Mouse (Mus musculus) forebrain, embryonic 15.5 days (tissue): ENCODE data around the gene Cdk5rap2. TPM values are rescaled to one million over a fixed set of nuclear protein-coding genes. Genes with fewer than 3 reads are reported as not detected.
A peak's percentile ranks its signal among the peaks of the same experiment; 100 is the strongest.

Experiments used
- ATAC-seq: fragments of 200-750 bp; cut with Nextera tagmentation; replicated peaks from 2 replicates; pipeline ENCODE4 v1.8.0; 2017; ENCODE audit warnings: mild to moderate bottlenecking, moderate TSS enrichment, moderate library complexity
- H3K27ac ChIP-seq: fragments of 300-500 bp; sonication (generic); replicated peaks from 2 replicates; pipeline ENCODE4 v1.5.1; 2015; ENCODE audit warnings: mild to moderate bottlenecking, inconsistent platforms
- H3K27me3 ChIP-seq: fragments of 300-500 bp; sonication (generic); 2 replicates; pipeline ENCODE4 v1.6.1; 2015; ENCODE audit warnings: inconsistent platforms
- H3K36me3 ChIP-seq: fragments of 300-500 bp; sonication (generic); 2 replicates; pipeline ENCODE4 v1.6.1; 2015; ENCODE audit warnings: mild to moderate bottlenecking, inconsistent platforms
- H3K4me1 ChIP-seq: fragments of 300-500 bp; sonication (generic); 2 replicates; pipeline ENCODE4 v1.6.1; 2015; ENCODE audit warnings: inconsistent platforms
- H3K4me2 ChIP-seq: fragments of 300-500 bp; sonication (generic); replicated peaks from 2 replicates; pipeline ENCODE4 v1.6.1; 2015; ENCODE audit warnings: mild to moderate bottlenecking, inconsistent platforms
- H3K4me3 ChIP-seq: fragments of 300-500 bp; sonication (generic); 2 replicates; pipeline ENCODE4 v1.5.1; 2015; ENCODE audit warnings: mild to moderate bottlenecking, inconsistent platforms
- H3K9ac ChIP-seq: fragments of 300-500 bp; sonication (generic); replicated peaks from 2 replicates; pipeline ENCODE4 v1.6.1; 2015; ENCODE audit warnings: mild to moderate bottlenecking, inconsistent platforms
- H3K9me3 ChIP-seq: fragments of 300-500 bp; sonication (generic); 2 replicates; pipeline ENCODE4 v1.6.1; 2016; ENCODE audit warnings: inconsistent platforms
- WGBS: fragments of 180-500 bp; shearing (Covaris S2); methylation state at CpG from one replicate; pipeline ENCODE4 v1.1.7; 2015; ENCODE audit warnings: mixed read lengths; 5-methylcytosine and 5-hydroxymethylcytosine counted together
- polyA plus RNA-seq: library from polyadenylated mRNA; unstranded; fragments of >200 nt; fragmentation: Nextera tagmentation; extraction: Ambion mirVana; gene quantifications from 2 replicates; pipeline ENCODE4 v1.2.1, GENCODE M21; 2015

The Cdk5rap2 gene
- polyA plus RNA-seq, 1 experiment from 2014 or later: 12.5 TPM

GRCm38 (mm10) chr4:70259726-70260418 is 150.4 kb downstream of the Cdk5rap2 start:
- Histone ChIP-seq H3K4me1 (peaks cover 25% of the 10 kb centered on the region), H3K9ac (no peak overlapping the region), H3K4me2 (no peak overlapping the region), H3K27me3 (no peaks in the 10 kb centered on the region), H3K9me3 (no peaks in the 10 kb centered on the region), H3K36me3 (peaks cover 20% of the 10 kb centered on the region), H3K27ac (peak overlapping the region; percentile 64), H3K4me3 (no peak overlapping the region)
- ATAC-seq: peak; percentile 73
- 53% methylated on average over 3 of the region's 3 CpGs for WGBS

- Histone ChIP-seq H3K27me3 (no peaks in the 10 kb centered on the region), H3K4me3 (no peak overlapping the region), H3K27ac (peak overlapping the region; percentile 64), H3K9ac (no peak overlapping the region), H3K9me3 (no peaks in the 10 kb centered on the region), H3K4me1 (peaks cover 25% of the 10 kb centered on the region), H3K36me3 (peaks cover 18% of the 10 kb centered on the region; the same call in 1 of the 2 replicates), H3K4me2 (no peak overlapping the region)
- no peak for ATAC-seq
- WGBS: 53% methylated on average over 9 of the region's 9 CpGs
Measured at GRCm38 (mm10) chr4:70258826-70259225, 151.4 kb downstream of the Cdk5rap2 start.

DNA sequence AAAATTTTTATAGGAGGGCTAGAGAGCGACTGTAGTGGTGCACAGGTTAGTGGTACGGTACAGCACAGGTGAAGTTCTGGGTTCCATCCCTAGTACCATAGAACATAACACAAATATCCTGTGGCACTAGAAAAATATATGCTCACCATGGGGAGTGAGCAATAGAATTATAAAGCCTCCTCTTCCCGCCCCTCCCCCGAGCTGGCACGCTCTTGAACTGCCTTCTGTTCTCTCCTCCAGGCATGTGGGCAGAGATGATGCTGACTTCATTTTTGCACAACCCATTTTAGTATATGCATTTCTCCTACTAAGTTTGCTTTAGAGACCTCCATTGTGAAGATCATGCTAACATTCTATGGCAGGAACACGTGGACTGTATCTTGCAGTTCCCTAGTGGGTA is 152.0 kb downstream of the Cdk5rap2 start:
- no peak overlapping the region for H3K4me3 ChIP-seq
- no peak overlapping the region for H3K9ac ChIP-seq
- H3K9me3 ChIP-seq: no peaks in the 10 kb centered on the region
- H3K36me3 ChIP-seq: peaks cover 13% of the 10 kb centered on the region; the same call in 1 of the 2 replicates
- WGBS: 79% methylated on average over 6 of the region's 6 CpGs
- peak; percentile 78 for ATAC-seq
- peak overlapping the region; percentile 64 for H3K27ac ChIP-seq
- no peaks in the 10 kb centered on the region for H3K27me3 ChIP-seq
- H3K4me1 ChIP-seq: peaks cover 25% of the 10 kb centered on the region
- no peak overlapping the region for H3K4me2 ChIP-seq

- WGBS: 89% methylated on average over 5 of the region's 5 CpGs
Measured at GRCm38 (mm10) chr4:70251782-70252181, 158.5 kb downstream of the Cdk5rap2 start.

DNA sequence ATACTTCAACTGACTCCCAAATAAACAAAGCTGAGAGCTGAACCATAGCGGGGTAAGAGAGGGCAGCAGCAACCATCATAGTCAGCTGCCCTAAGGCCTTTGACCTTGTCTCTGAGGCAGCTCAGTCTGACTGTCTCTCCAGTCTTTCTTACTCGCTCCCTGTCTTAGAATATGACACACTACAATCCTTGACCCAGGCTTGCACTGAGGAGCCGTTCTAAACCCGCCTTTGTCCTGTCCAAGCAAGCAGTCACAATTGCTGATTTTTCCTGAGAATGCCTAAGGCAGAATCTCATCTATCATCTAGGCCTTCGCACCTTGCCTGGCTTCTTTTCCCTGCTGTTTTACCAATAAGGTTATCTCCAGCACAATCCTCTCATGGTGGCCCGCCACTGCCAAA is 164.5 kb downstream of the Cdk5rap2 start:
- no peaks in the 10 kb centered on the region for H3K9me3 ChIP-seq
- ATAC-seq: no peak
- no peak overlapping the region for H3K9ac ChIP-seq
- H3K27me3 ChIP-seq: no peaks in the 10 kb centered on the region
- H3K4me3 ChIP-seq: no peak overlapping the region
- H3K36me3 ChIP-seq: peaks cover 15% of the 10 kb centered on the region; the same call in 1 of the 2 replicates
- H3K4me1 ChIP-seq: no peaks in the 10 kb centered on the region
- H3K4me2 ChIP-seq: no peak overlapping the region
- H3K27ac ChIP-seq: no peak overlapping the region
- 89% methylated on average over 6 of the region's 6 CpGs for WGBS

More at GRCm38 (mm10) chr4:70251782-70252181, 158.5 kb downstream of the Cdk5rap2 start:
- H3K9ac ChIP-seq: no peak overlapping the region
- no peak overlapping the region for H3K27ac ChIP-seq
- H3K36me3 ChIP-seq: peaks cover 17% of the 10 kb centered on the region; the same call in 1 of the 2 replicates
- no peak overlapping the region for H3K4me3 ChIP-seq
- H3K27me3 ChIP-seq: no peaks in the 10 kb centered on the region
- ATAC-seq: no peak
- no peak overlapping the region for H3K4me2 ChIP-seq
- no peaks in the 10 kb centered on the region for H3K4me1 ChIP-seq
- no peaks in the 10 kb centered on the region for H3K9me3 ChIP-seq

- Histone ChIP-seq H3K27me3 (no peaks in the 10 kb centered on the region), H3K9ac (no peak overlapping the region), H3K4me3 (no peak overlapping the region), H3K36me3 (peaks cover 18% of the 10 kb centered on the region; the same call in 1 of the 2 replicates), H3K9me3 (no peaks in the 10 kb centered on the region), H3K27ac (no peak overlapping the region), H3K4me2 (no peak overlapping the region), H3K4me1 (no peaks in the 10 kb centered on the region)
- ATAC-seq: no peak
- WGBS: 34% methylated on average over 3 of the region's 3 CpGs
Measured at GRCm38 (mm10) chr4:70243561-70244120, 166.6 kb downstream of the Cdk5rap2 start.

DNA sequence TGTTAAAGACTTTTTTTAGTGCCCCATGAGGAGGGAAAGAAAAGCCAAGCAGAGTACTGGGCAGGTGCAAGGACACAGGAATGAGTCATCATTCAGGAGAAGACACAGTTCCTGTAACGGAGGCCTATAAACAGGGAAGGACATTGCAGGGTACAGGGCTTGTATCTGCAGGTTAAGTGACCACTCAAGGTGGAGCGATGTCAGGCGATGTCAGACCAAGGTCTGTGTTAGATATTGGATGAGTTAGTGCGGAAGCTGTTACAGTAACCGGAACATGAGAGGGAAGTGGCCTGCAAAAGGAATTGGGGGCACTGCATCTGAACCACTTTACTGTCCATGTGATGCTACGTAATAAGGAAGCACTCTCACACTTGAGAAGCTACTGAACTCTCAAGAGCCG is 170.5 kb downstream of the Cdk5rap2 start:
- no peak overlapping the region for H3K9ac ChIP-seq
- WGBS: 89% methylated on average over 7 of the region's 7 CpGs
- H3K27me3 ChIP-seq: no peaks in the 10 kb centered on the region
- H3K4me3 ChIP-seq: no peak overlapping the region
- no peaks in the 10 kb centered on the region for H3K9me3 ChIP-seq
- peaks cover 33% of the 10 kb centered on the region for H3K36me3 ChIP-seq
- ATAC-seq: no peak
- no peak overlapping the region for H3K27ac ChIP-seq
- H3K4me1 ChIP-seq: no peaks in the 10 kb centered on the region
- H3K4me2 ChIP-seq: no peak overlapping the region

- Histone ChIP-seq H3K4me2 (no peak overlapping the region), H3K27me3 (no peaks in the 10 kb centered on the region), H3K9me3 (no peaks in the 10 kb centered on the region), H3K36me3 (peaks cover 31% of the 10 kb centered on the region), H3K9ac (no peak overlapping the region), H3K27ac (no peak overlapping the region), H3K4me3 (no peak overlapping the region), H3K4me1 (no peaks in the 10 kb centered on the region)
- no peak for ATAC-seq
- WGBS: 90% methylated on average over 6 of the region's 6 CpGs
Measured at GRCm38 (mm10) chr4:70238862-70239261, 171.4 kb downstream of the Cdk5rap2 start.

GRCm38 (mm10) chr4:70232383-70232782 is 177.9 kb downstream of the Cdk5rap2 start:
- Histone ChIP-seq H3K9me3 (no peaks in the 10 kb centered on the region), H3K4me2 (no peak overlapping the region), H3K27ac (no peak overlapping the region), H3K4me3 (no peak overlapping the region), H3K9ac (no peak overlapping the region), H3K36me3 (peaks cover 19% of the 10 kb centered on the region), H3K4me1 (no peaks in the 10 kb centered on the region), H3K27me3 (no peaks in the 10 kb centered on the region)
- WGBS: 88% methylated on average over 3 of the region's 3 CpGs
- no peak for ATAC-seq

- no peak overlapping the region for H3K4me2 ChIP-seq
- ATAC-seq: no peak
- 73% methylated on average over 4 of the region's 4 CpGs for WGBS
Measured at GRCm38 (mm10) chr4:70229874-70230273, 180.4 kb downstream of the Cdk5rap2 start.

DNA sequence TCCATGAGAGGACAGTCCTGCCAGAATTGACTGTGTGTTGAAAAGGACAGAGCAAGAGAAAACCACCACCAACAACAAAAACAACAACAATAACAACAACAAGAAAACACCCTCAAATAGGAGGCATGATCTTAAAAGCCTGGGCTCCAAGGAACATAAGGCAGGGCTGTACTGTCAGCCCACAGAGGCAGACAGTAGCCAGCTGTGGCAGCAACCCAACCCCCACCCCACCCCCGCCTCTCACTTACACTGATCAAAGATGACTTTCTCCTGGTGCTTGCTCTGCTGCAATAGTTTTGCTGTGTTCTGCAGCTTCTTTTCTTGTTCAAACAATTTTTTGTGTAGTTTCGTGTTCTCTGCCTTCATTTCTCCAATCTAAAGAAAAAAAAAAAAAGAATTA is 181.9 kb downstream of the Cdk5rap2 start:
- Histone ChIP-seq H3K4me3 (no peak overlapping the region), H3K9ac (no peak overlapping the region), H3K4me1 (no peaks in the 10 kb centered on the region), H3K27ac (no peak overlapping the region), H3K4me2 (no peak overlapping the region), H3K36me3 (peaks cover 18% of the 10 kb centered on the region), H3K27me3 (no peaks in the 10 kb centered on the region), H3K9me3 (no peaks in the 10 kb centered on the region)
- no peak for ATAC-seq
- 89% methylated on average over 2 of the region's 2 CpGs for WGBS

More at GRCm38 (mm10) chr4:70229874-70230273, 180.4 kb downstream of the Cdk5rap2 start:
- H3K4me1 ChIP-seq: no peaks in the 10 kb centered on the region
- H3K27me3 ChIP-seq: no peaks in the 10 kb centered on the region
- H3K36me3 ChIP-seq: peaks cover 18% of the 10 kb centered on the region
- no peak overlapping the region for H3K9ac ChIP-seq
- H3K4me3 ChIP-seq: no peak overlapping the region
- no peaks in the 10 kb centered on the region for H3K9me3 ChIP-seq
- no peak overlapping the region for H3K27ac ChIP-seq

DNA sequence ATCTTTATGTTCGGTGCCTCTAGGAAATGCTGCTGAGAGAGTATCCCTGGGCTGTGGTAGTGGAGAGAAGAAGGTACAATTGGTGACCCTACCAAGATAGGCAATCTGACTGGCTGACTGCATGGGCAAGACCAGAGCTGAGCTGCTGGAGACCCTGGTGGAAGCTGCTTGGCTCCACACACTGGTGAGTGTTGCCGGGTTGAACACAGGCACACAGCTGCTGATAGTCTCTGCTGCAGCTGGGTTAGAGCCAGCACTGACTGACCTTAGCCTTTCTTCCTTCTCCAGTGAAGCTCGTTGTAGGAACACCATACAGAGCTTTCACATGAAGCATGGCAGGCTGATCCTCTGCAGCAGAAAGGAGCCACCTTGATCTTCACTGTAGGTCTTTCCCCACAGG is 182.6 kb downstream of the Cdk5rap2 start:
- H3K36me3 ChIP-seq: peaks cover 22% of the 10 kb centered on the region
- ATAC-seq: 0 out of 2 replicates have a peak, but pooled peaks have one; percentile 41
- 91% methylated on average over 3 of the region's 3 CpGs for WGBS

More for the DNA sequence above, 182.6 kb downstream of the Cdk5rap2 start:
- H3K4me3 ChIP-seq: no peak overlapping the region
- no peaks in the 10 kb centered on the region for H3K4me1 ChIP-seq
- H3K27me3 ChIP-seq: no peaks in the 10 kb centered on the region
- H3K9me3 ChIP-seq: no peaks in the 10 kb centered on the region
- no peak overlapping the region for H3K9ac ChIP-seq
- H3K4me2 ChIP-seq: no peak overlapping the region
- no peak overlapping the region for H3K27ac ChIP-seq
